Mouse (Mus musculus) ES-E14 (cell line): ENCODE measurements at regions not wholly inside any gene's neighbourhood (a gene's known extent, or its start where the extent isn't known, plus 50 kb on each side); places are given as distances from the start of the nearest gene placed in this dataset.

ENCODE experiments used
- CHD2 ChIP-seq: IDR thresholded peaks from 2 replicates; pipeline ENCODE4 v1.6.1; 2014; ENCODE audit warnings: mild to moderate bottlenecking, low read depth, low read length, inconsistent platforms
- HCFC1 ChIP-seq: IDR thresholded peaks from 2 replicates; pipeline ENCODE4 v1.6.1; 2012; ENCODE audit warnings: low read length, inconsistent platforms, borderline replicate concordance; ENCODE audit not compliant: insufficient read depth
- MAFK ChIP-seq: IDR thresholded peaks from 2 replicates; pipeline ENCODE4 v1.6.1; 2014; ENCODE audit warnings: mild to moderate bottlenecking, low read depth, low read length, inconsistent platforms; ENCODE audit not compliant: insufficient read depth
- ZC3H11A ChIP-seq: IDR thresholded peaks from 2 replicates; pipeline ENCODE4 v1.6.1; 2012; ENCODE audit warnings: low read depth, mild to moderate bottlenecking, inconsistent platforms, low read length, borderline replicate concordance
- ZNF384 ChIP-seq: IDR thresholded peaks from 2 replicates; pipeline ENCODE4 v1.6.1; 2012; ENCODE audit warnings: low read depth, low read length, inconsistent platforms

GRCm38 (mm10) chr7:136038906-136039305 lies 322.7 kb upstream of the Mki67 start:
- TF ChIP-seq MAFK = no peak
- TF ChIP-seq HCFC1 = no peak
- TF ChIP-seq ZC3H11A = no peak
- TF ChIP-seq CHD2 = no peak
- no peak for TF ChIP-seq ZNF384
